Mouse (Mus musculus): ENCODE measurements around the gene Prdm16.

- no peak for TF ChIP-seq CTCF (IDR thresholded peaks at IDR 0.05; ENCODE audit: low read depth)
- no peak for TF ChIP-seq EP300 (IDR thresholded peaks at IDR 0.05; ENCODE audit: low read depth)
These were observed 198.1 kb downstream of the Prdm16 start for GRCm38 (mm10) chr4:154438610-154439009.

Measured in liver, postnatal 0 days (tissue).